Comparison of ENCODE assay signal across 8 mouse cellular contexts in genomic region chr10:77984660-77985059, GRCm38 (mm10). TPM values are rescaled to one million over a fixed set of nuclear protein-coding genes. Genes with fewer than 3 reads are reported as not detected.
DNase-seq lines count a peak whose midpoint lies in the region; ATAC-seq and TF ChIP-seq lines count a peak whose summit lies in the region.

No protein-coding gene starts in this region.

- no peak for TF ChIP-seq EP300 in lung, postnatal 0 days (IDR thresholded peaks at IDR 0.05)

- peak; percentile 95 for TF ChIP-seq CTCF in lung, postnatal 0 days (IDR thresholded peaks at IDR 0.05)

- H3K36me3 ChIP-seq in lung, postnatal 0 days (ENCODE audit: insufficient read depth, low read length): peaks cover 10% of the 10 kb centered on the region; the same call in 1 of the 2 replicates

- intact Hi-C loops in heart, postnatal 14 days (cut with DNase I): loop anchor here (2.0 to 5.0 kb wide), 3 partner anchors 24 to 176 kb away; no protein-coding TSS in a partner anchor

- DNase-seq in MEL-GATA-1-ER (ENCODE audit: extremely low read depth, low read depth): peak; percentile 49
- DNase-seq in brain, embryonic 18.5 days (ENCODE audit: low read depth, low spot score): peak; percentile 30
- DNase-seq in heart, postnatal 14 days: peak; percentile 81 to 87
- DNase-seq in kidney, postnatal 4 days: peak; percentile 72 to 81
- DNase-seq in lung, postnatal 0 days (ENCODE audit: low spot score): peak; percentile 93
- peak; percentile 59 for DNase-seq in ovary, postnatal 36 days (ENCODE audit: low spot score)
- DNase-seq in thymus, postnatal 36 days: peak; percentile 55 to 58

- no peak overlapping the region for H3K4me3 ChIP-seq in lung, postnatal 0 days (ENCODE audit: low read depth, low read length)

- H3K4me1 ChIP-seq in lung, postnatal 0 days (ENCODE audit: insufficient read depth, low read depth, low read length): no peaks in the 10 kb centered on the region

- H3K27me3 ChIP-seq in lung, postnatal 0 days (replicated peaks; ENCODE audit: insufficient read depth, low read length): no peaks in the 10 kb centered on the region

- 1% methylated on average over 4 of the region's 4 CpGs for WGBS in lung, postnatal 0 days

- peak; percentile 81 for ATAC-seq in erythroid progenitor cell, adult 5-6 weeks (replicated peaks; ENCODE audit: low FRiP score, poor library complexity, severe bottlenecking)
- ATAC-seq in lung, postnatal 0 days: peak; percentile 80

- no peaks in the 10 kb centered on the region for H3K9me3 ChIP-seq in lung, postnatal 0 days (ENCODE audit: low read length)

- H3K27ac ChIP-seq in lung, postnatal 0 days (ENCODE audit: low read length): no peak overlapping the region

- no peak overlapping the region for H3K9ac ChIP-seq in lung, postnatal 0 days (replicated peaks; ENCODE audit: low read depth)

- H3K4me2 ChIP-seq in lung, postnatal 0 days (replicated peaks; ENCODE audit: low read depth, low read length): no peak overlapping the region

RNA-seq across cellular contexts. Expression of gene 1810043G02Rik, which starts 6.3 kb away (rescaled TPM):
- total RNA-seq in erythroid progenitor cell, adult 5-6 weeks (2015; ENCODE audit: low replicate concordance): not detected in 2 replicates
- 0.26 and 3.5 TPM in 2 replicates for total RNA-seq in erythroid progenitor cell, adult 5-6 weeks (2017; ENCODE audit: low replicate concordance)
- 10 to 100 TPM in 1 of 2 experiments, 1 to 10 TPM in 1; 8.1 to 10.2 TPM for total RNA-seq in heart, postnatal 14 days (2021)
- 15.1 and 16.8 TPM in 2 replicates for polyA plus RNA-seq in lung, postnatal 0 days (2015; fragmentation: Nextera tagmentation; extraction: Ambion mirVana)

RNA-seq across cellular contexts. Expression of gene Trpm2, which starts 14.3 kb away (rescaled TPM):
- 0.42 and 1.1 TPM in 2 replicates for total RNA-seq in erythroid progenitor cell, adult 5-6 weeks (2015; ENCODE audit: low replicate concordance)
- total RNA-seq in erythroid progenitor cell, adult 5-6 weeks (2017; ENCODE audit: low replicate concordance): 33.1 and 38.6 TPM in 2 replicates
- 1 to 10 TPM in 1 of 2 experiments, under 1 TPM in 1; 0.34 to 1.5 TPM for total RNA-seq in heart, postnatal 14 days (2021)
- 0.52 and 0.74 TPM in 2 replicates for polyA plus RNA-seq in lung, postnatal 0 days (2015; fragmentation: Nextera tagmentation; extraction: Ambion mirVana)

RNA-seq across cellular contexts. Expression of gene Pfkl, which starts 25.2 kb away (rescaled TPM):
- total RNA-seq in erythroid progenitor cell, adult 5-6 weeks (2015; ENCODE audit: low replicate concordance): 0.42 and 1.8 TPM in 2 replicates
- total RNA-seq in erythroid progenitor cell, adult 5-6 weeks (2017; ENCODE audit: low replicate concordance): 9.2 and 9.8 TPM in 2 replicates
- 100 to 1,000 TPM; 104 to 107 TPM for total RNA-seq in heart, postnatal 14 days (2021)
- 35.6 and 40.0 TPM in 2 replicates for polyA plus RNA-seq in lung, postnatal 0 days (2015; fragmentation: Nextera tagmentation; extraction: Ambion mirVana)

RNA-seq across cellular contexts. Expression of gene Dnmt3l, which starts 57.1 kb away (rescaled TPM):
- total RNA-seq in erythroid progenitor cell, adult 5-6 weeks (2015; ENCODE audit: low replicate concordance): not detected in 2 replicates
- total RNA-seq in erythroid progenitor cell, adult 5-6 weeks (2017; ENCODE audit: low replicate concordance): 1.1 TPM in 1 of 2 replicates, not detected in the other
- total RNA-seq in heart, postnatal 14 days (2021): not detected
- 0.36 TPM in 1 of 2 replicates, not detected in the other for polyA plus RNA-seq in lung, postnatal 0 days (2015; fragmentation: Nextera tagmentation; extraction: Ambion mirVana)

RNA-seq across cellular contexts. Expression of gene Aire, which starts 58.8 kb away (rescaled TPM):
- not detected in 2 replicates for total RNA-seq in erythroid progenitor cell, adult 5-6 weeks (2015; ENCODE audit: low replicate concordance)
- not detected in 2 replicates for total RNA-seq in erythroid progenitor cell, adult 5-6 weeks (2017; ENCODE audit: low replicate concordance)
- total RNA-seq in heart, postnatal 14 days (2021): under 1 TPM in 1 of 2 experiments, not detected in 1; 0.12 TPM
- not detected in 2 replicates for polyA plus RNA-seq in lung, postnatal 0 days (2015; fragmentation: Nextera tagmentation; extraction: Ambion mirVana)

Comparison
In these comparisons a context has a peak if more than half of its experiments do, and no peak if none do; other contexts are left out.
1. DNase-seq: peak in every context shown above with its lines; median percentile 93 in lung, postnatal 0 days; 84 in heart, postnatal 14 days; 76 in kidney, postnatal 4 days; 59 in ovary, postnatal 36 days; 56 in thymus, postnatal 36 days; 49 in MEL-GATA-1-ER; 30 in brain, embryonic 18.5 days.
2. RNA of gene Pfkl, which starts 25.2 kb away (total RNA-seq): 104 to 107 TPM in heart, postnatal 14 days; 0.42 to 9.8 TPM in erythroid progenitor cell, adult 5-6 weeks; every median in the first group is over 4 times any median in the second.